Mouse (Mus musculus): ENCODE data around the gene Tmem163.

DNA sequence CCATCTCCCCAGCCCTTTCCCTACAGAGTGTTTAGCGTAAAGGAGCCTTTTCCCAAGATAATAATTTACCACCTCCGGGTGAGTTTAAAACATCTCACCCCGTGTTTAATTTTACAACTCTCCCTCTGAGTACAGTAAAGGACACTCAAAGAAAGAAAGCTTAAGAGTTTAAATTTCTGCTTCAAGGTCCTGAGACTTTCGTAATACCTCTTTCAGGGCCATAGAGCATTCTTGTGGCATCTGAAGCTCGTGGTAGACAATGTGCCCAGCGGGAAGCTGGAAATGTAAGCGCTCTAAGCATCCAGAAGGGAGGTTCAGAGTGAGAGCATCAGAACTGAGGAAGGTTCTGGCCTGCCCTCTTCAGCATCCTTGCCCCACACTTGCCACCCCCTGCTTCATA lies 52.2 kb downstream of the Tmem163 start:
- TF ChIP-seq POLR2A (IDR thresholded peaks at IDR 0.05; ENCODE audit: extremely low read depth, insufficient read depth, low read length), result no peak
- TF ChIP-seq CTCF (IDR thresholded peaks at IDR 0.05; ENCODE audit: low read depth, low read length), result no peak
